Comparison of ENCODE assay signal across 27 mouse cellular contexts in genomic region chr15:84609063-84609462, GRCm38 (mm10). TPM values are rescaled to one million over a fixed set of nuclear protein-coding genes. Genes with fewer than 3 reads are reported as not detected.
DNase-seq lines count a peak whose midpoint lies in the region; ATAC-seq and TF ChIP-seq lines count a peak whose summit lies in the region.
"Had no signal": no experiment of that assay in that cellular context is flagged by ENCODE, and none has a peak within 500 bp of the region (broad histone marks: within the 10 kb centered on the region; RNA-seq: fewer than 3 reads in every experiment).

No protein-coding gene starts in this region.

- H3K9ac ChIP-seq in intestine, embryonic 16.5 days (ENCODE audit: low read depth, low read length) = no peak overlapping the region
- no peak overlapping the region for H3K9ac ChIP-seq in intestine, embryonic 15.5 days
- H3K9ac ChIP-seq in MEL (ENCODE audit: control insufficient read depth, low read depth, low read length, poor library complexity, severe bottlenecking) = no peak overlapping the region
- H3K9ac ChIP-seq in liver, embryonic 14.5 days (replicated peaks) = no peak overlapping the region
- H3K9ac ChIP-seq: forebrain, embryonic 13.5 days; heart, embryonic 12.5 days; heart, embryonic 15.5 days; hindbrain, embryonic 13.5 days had no signal

- WGBS in intestine, embryonic 16.5 days = 51% methylated on average over 5 of the region's 5 CpGs
- WGBS in intestine, embryonic 15.5 days = 43% methylated on average over 5 of the region's 5 CpGs
- 9% methylated on average over 5 of the region's 5 CpGs for WGBS in liver, embryonic 14.5 days (ENCODE audit: insufficient replicate concordance)
- 86% methylated on average over 5 of the region's 5 CpGs for WGBS in embryonic facial prominence, embryonic 10.5 days

- no peaks in the 10 kb centered on the region for H3K36me3 ChIP-seq in intestine, embryonic 16.5 days (ENCODE audit: control insufficient read depth, insufficient read depth, low read length)
- no peaks in the 10 kb centered on the region for H3K36me3 ChIP-seq in intestine, embryonic 15.5 days
- H3K36me3 ChIP-seq in MEL (ENCODE audit: control insufficient read depth in 1 of 2, insufficient read depth in 2 of 2, low read length in 2 of 2) = peaks cover 0 to 17% of the 10 kb centered on the region in 2 experiments; a peak in 2 of 4 replicates
- H3K36me3 ChIP-seq in liver, embryonic 14.5 days (replicated peaks; ENCODE audit: control insufficient read depth, insufficient read depth, low read depth) = no peaks in the 10 kb centered on the region
- H3K36me3 ChIP-seq in embryonic facial prominence, embryonic 10.5 days (replicated peaks) = no peaks in the 10 kb centered on the region
- H3K36me3 ChIP-seq: forebrain, embryonic 10.5 days; heart, embryonic 12.5 days; heart, embryonic 15.5 days; hindbrain, embryonic 10.5 days; hindbrain, embryonic 13.5 days had no signal

- TF ChIP-seq CTCF in MEL (IDR thresholded peaks at IDR 0.05 in 2 of 3, conservative IDR thresholded peaks at IDR 0.05 in 1 of 3; ENCODE audit: control insufficient read depth in 1 of 3, insufficient read depth in 1 of 3, low read depth in 2 of 3, low read length in 3 of 3, poor library complexity in 1 of 3, severe bottlenecking in 1 of 3) = no peak
- TF ChIP-seq CTCF in liver, embryonic 14.5 days (IDR thresholded peaks at IDR 0.05; ENCODE audit: low read depth) = no peak

- H3K4me1 ChIP-seq in intestine, embryonic 16.5 days (ENCODE audit: control insufficient read depth, insufficient read depth, low read length) = peaks cover 3% of the 10 kb centered on the region; the same call in 1 of the 2 replicates
- 0 out of 2 replicates have a peak, but pooled peaks cover 7% of the 10 kb centered on the region for H3K4me1 ChIP-seq in intestine, embryonic 15.5 days (replicated peaks)
- H3K4me1 ChIP-seq in MEL (ENCODE audit: control insufficient read depth in 1 of 2, insufficient read depth in 2 of 2, low read length in 2 of 2) = peaks cover 4 to 21% of the 10 kb centered on the region in 2 experiments
- H3K4me1 ChIP-seq in liver, embryonic 14.5 days (replicated peaks; ENCODE audit: control insufficient read depth in 2 of 2, insufficient read depth in 2 of 2, low read length in 1 of 2) = peaks cover 0 to 6% of the 10 kb centered on the region in 2 experiments; a peak in 1 of 4 replicates
- H3K4me1 ChIP-seq in embryonic facial prominence, embryonic 10.5 days = peaks cover 32% of the 10 kb centered on the region

- peak; percentile 52 for ATAC-seq in intestine, embryonic 16.5 days
- ATAC-seq in intestine, embryonic 15.5 days = no peak
- ATAC-seq in liver, embryonic 14.5 days (ENCODE audit: insufficient read depth) = peak; percentile 61; the same call in 1 of the 2 replicates
- peak; percentile 32; the same call in 1 of the 2 replicates for ATAC-seq in megakaryocyte progenitor cell, adult 5-6 weeks (replicated peaks; ENCODE audit: poor library complexity)
- ATAC-seq: forebrain, embryonic 13.5 days; forebrain, embryonic 16.5 days; hindbrain, embryonic 16.5 days had no signal

- TF ChIP-seq EP300 in MEL (IDR thresholded peaks at IDR 0.05; ENCODE audit: low read depth in 1 of 2, low read length in 2 of 2) = peak; percentile 48 to 53
- TF ChIP-seq EP300 in liver, embryonic 14.5 days (IDR thresholded peaks at IDR 0.05; ENCODE audit: low read depth) = no peak

- no peaks in the 10 kb centered on the region for H3K27me3 ChIP-seq in intestine, embryonic 16.5 days (replicated peaks; ENCODE audit: control insufficient read depth, insufficient read depth, low read length)
- H3K27me3 ChIP-seq in intestine, embryonic 15.5 days (replicated peaks) = no peaks in the 10 kb centered on the region
- no peaks in the 10 kb centered on the region for H3K27me3 ChIP-seq in MEL (ENCODE audit: control insufficient read depth in 1 of 2, insufficient read depth in 2 of 2, low read length in 2 of 2)
- no peaks in the 10 kb centered on the region for H3K27me3 ChIP-seq in liver, embryonic 14.5 days (ENCODE audit: control insufficient read depth, insufficient read depth, low read length)
- H3K27me3 ChIP-seq in embryonic facial prominence, embryonic 10.5 days (replicated peaks; ENCODE audit: low read depth, poor library complexity, severe bottlenecking) = peaks cover 26% of the 10 kb centered on the region

- no peaks in the 10 kb centered on the region for H3K79me2 ChIP-seq in MEL (ENCODE audit: control insufficient read depth, insufficient read depth, low read length, poor library complexity)

- H3K9me3 ChIP-seq in intestine, embryonic 16.5 days (ENCODE audit: control insufficient read depth, low read length) = no peaks in the 10 kb centered on the region
- no peaks in the 10 kb centered on the region for H3K9me3 ChIP-seq in intestine, embryonic 15.5 days
- H3K9me3 ChIP-seq in MEL (replicated peaks; ENCODE audit: insufficient read depth, low read length) = no peaks in the 10 kb centered on the region
- no peaks in the 10 kb centered on the region for H3K9me3 ChIP-seq in liver, embryonic 14.5 days (ENCODE audit: control insufficient read depth, low read length)
- peaks cover 11% of the 10 kb centered on the region for H3K9me3 ChIP-seq in embryonic facial prominence, embryonic 10.5 days
- H3K9me3 ChIP-seq: forebrain, embryonic 13.5 days; heart, embryonic 15.5 days; hindbrain, embryonic 13.5 days had no signal

- no peak for TF ChIP-seq POLR2A in MEL (IDR thresholded peaks at IDR 0.05; ENCODE audit: control insufficient read depth in 1 of 2, insufficient read depth in 1 of 2, low read depth in 1 of 2, low read length in 2 of 2, poor library complexity in 1 of 2)

- H3K4me3 ChIP-seq in intestine, embryonic 16.5 days (ENCODE audit: low read length) = no peak overlapping the region
- no peak overlapping the region for H3K4me3 ChIP-seq in intestine, embryonic 15.5 days (replicated peaks)
- no peak overlapping the region for H3K4me3 ChIP-seq in MEL (ENCODE audit: control insufficient read depth in 1 of 2, insufficient read depth in 1 of 2, low read depth in 2 of 2, low read length in 2 of 2)
- H3K4me3 ChIP-seq in liver, embryonic 14.5 days (ENCODE audit: insufficient read depth in 1 of 2, low read depth in 2 of 2, low read length in 2 of 2) = no peak overlapping the region
- H3K4me3 ChIP-seq in embryonic facial prominence, embryonic 10.5 days = no peak overlapping the region
- H3K4me3 ChIP-seq: forebrain, embryonic 10.5 days; forebrain, embryonic 13.5 days; heart, embryonic 12.5 days; heart, embryonic 15.5 days; hindbrain, embryonic 10.5 days; hindbrain, embryonic 13.5 days had no signal

- no peak overlapping the region for H3K4me2 ChIP-seq in intestine, embryonic 16.5 days (ENCODE audit: low read depth, low read length)
- no peak overlapping the region for H3K4me2 ChIP-seq in intestine, embryonic 15.5 days (replicated peaks)
- H3K4me2 ChIP-seq in liver, embryonic 14.5 days (ENCODE audit: low read depth) = no peak overlapping the region
- H3K4me2 ChIP-seq: forebrain, embryonic 13.5 days; heart, embryonic 12.5 days; heart, embryonic 15.5 days; hindbrain, embryonic 13.5 days had no signal

- no peak overlapping the region for H3K27ac ChIP-seq in intestine, embryonic 16.5 days (ENCODE audit: low read length)
- H3K27ac ChIP-seq in intestine, embryonic 15.5 days = no peak overlapping the region
- H3K27ac ChIP-seq in MEL (ENCODE audit: control insufficient read depth, low read depth, low read length) = peak overlapping the region; percentile 49
- no peak overlapping the region for H3K27ac ChIP-seq in liver, embryonic 14.5 days
- no peak overlapping the region for H3K27ac ChIP-seq in embryonic facial prominence, embryonic 10.5 days (replicated peaks)
- H3K27ac ChIP-seq: forebrain, embryonic 10.5 days; forebrain, embryonic 13.5 days; heart, embryonic 15.5 days; hindbrain, embryonic 10.5 days; hindbrain, embryonic 13.5 days had no signal

- DNase-seq in MEL (ENCODE audit: low read depth, low spot score) = peak; percentile 51
- peak in 1 of 3 experiments; percentile 33 for DNase-seq in liver, embryonic 14.5 days (ENCODE audit: low read depth in 3 of 3, low spot score in 3 of 3)
- no peak for DNase-seq in embryonic facial prominence, embryonic 10.5 days (ENCODE audit: low spot score)
- no peak for DNase-seq in spleen, postnatal 4 days (ENCODE audit: low spot score in 2 of 2)
- DNase-seq in cerebellum, postnatal 14 days = no peak
- DNase-seq: adrenal gland, postnatal 10 days; adrenal gland, postnatal 36 days; cerebellum, adult 11 months; cerebellum, adult 2 months; cerebellum, adult 9-11 months; cerebellum, postnatal 36 days; embryo, embryonic 11 days; gastrocnemius, postnatal 14 days; heart, adult 18-20 months; heart, postnatal 10 days; heart, postnatal 36 days had no signal

- TF ChIP-seq RAD21 in MEL (IDR thresholded peaks at IDR 0.05; ENCODE audit: low read depth, low read length) = no peak

TF ChIP-seq in MEL, 35 proteins besides CTCF, POLR2A, EP300 and RAD21:
- TF ChIP-seq MAZ (IDR thresholded peaks at IDR 0.05; ENCODE audit: low read depth, low read length) = 0 out of 2 replicates have a peak, but pooled peaks have one; percentile 19
- no peak for TF ChIP-seq RCOR1 (IDR thresholded peaks at IDR 0.05; ENCODE audit: low read depth, low read length)
- no peak for TF ChIP-seq KAT2A (conservative IDR thresholded peaks at IDR 0.05; ENCODE audit: low read depth, low read length)
- peak; percentile 43; the same call in 1 of the 2 replicates for TF ChIP-seq TCF12 (IDR thresholded peaks at IDR 0.05; ENCODE audit: low read depth, low read length)
- no peak for TF ChIP-seq TBP (IDR thresholded peaks at IDR 0.05; ENCODE audit: low read depth, low read length)
- TF ChIP-seq ETS1 (IDR thresholded peaks at IDR 0.05; ENCODE audit: low read depth, low read length) = peak; percentile 37; the same call in 1 of the 2 replicates
- TF ChIP-seq E2F4 (IDR thresholded peaks at IDR 0.05; ENCODE audit: borderline replicate concordance, low read depth, low read length) = no peak
- TF ChIP-seq TAL1 (IDR thresholded peaks at IDR 0.05; ENCODE audit: low read length) = no peak
- peak; percentile 55 for TF ChIP-seq GATA1 (IDR thresholded peaks at IDR 0.05; ENCODE audit: low read depth, low read length)

RNA-seq across cellular contexts. Expression of gene Rtl6, which starts 51.4 kb away (rescaled TPM):
- polyA plus RNA-seq in intestine, embryonic 16.5 days (2015; fragmentation: Nextera tagmentation; extraction: Ambion mirVana) = 8.1 and 8.2 TPM in 2 replicates
- polyA plus RNA-seq in intestine, embryonic 15.5 days (2015; fragmentation: Nextera tagmentation; extraction: Ambion mirVana) = 10.1 and 10.3 TPM in 2 replicates
- total RNA-seq in MEL (2012; rRNA removed) = not detected in 2 replicates
- not detected for polyA plus RNA-seq in MEL (2012; ENCODE audit: insufficient read depth in 1 of 2, insufficient read length in 2 of 2, low read depth in 1 of 2, low replicate concordance in 2 of 2, missing spikeins in 1 of 2)
- polyA plus RNA-seq in liver, embryonic 14.5 days (2012; rRNA removed) = 0.52 and 0.56 TPM in 2 replicates
- 0.44 and 0.52 TPM in 2 replicates for polyA plus RNA-seq in liver, embryonic 14.5 days (2014; fragmentation: Nextera tagmentation; extraction: Ambion mirVana)
- total RNA-seq in megakaryocyte progenitor cell, adult 5-6 weeks (2015) = 2.4 and 3.1 TPM in 2 replicates
- total RNA-seq in megakaryocyte progenitor cell, adult 5-6 weeks (2017) = 3.0 and 3.2 TPM in 2 replicates
- polyA plus RNA-seq in embryonic facial prominence, embryonic 10.5 days (2016; fragmentation: Nextera tagmentation; extraction: Ambion mirVana) = 25.1 and 26.0 TPM in 2 replicates
